Mouse (Mus musculus) hindbrain, postnatal 0 days (tissue): ENCODE results near the gene Kif6. TPM values are rescaled to one million over a fixed set of nuclear protein-coding genes. Genes with fewer than 3 reads are reported as not detected.

Experiments used
- ATAC-seq: fragments of 200-750 bp; cut with Nextera tagmentation; 2 replicates; pipeline ENCODE4 v1.8.0; 2017; ENCODE audit warnings: mild to moderate bottlenecking, moderate TSS enrichment, moderate library complexity
- DNase-seq: peaks from one replicate; pipeline ENCODE4 v3.0.0-alpha.2; 2015; ENCODE audit warnings: low spot score
- H3K27ac ChIP-seq: fragments of 300-500 bp; sonication (generic); 2 replicates; pipeline ENCODE4 v1.5.1; 2014; ENCODE audit warnings: mild to moderate bottlenecking
- H3K27me3 ChIP-seq: fragments of 300-500 bp; sonication (generic); 2 replicates; pipeline ENCODE4 v1.6.1; 2014; ENCODE audit warnings: low read length, mixed read lengths; ENCODE audit not compliant: insufficient read depth
- H3K36me3 ChIP-seq: fragments of 300-500 bp; sonication (generic); 2 replicates; pipeline ENCODE4 v1.6.1; 2014; ENCODE audit warnings: low read length, mixed read lengths; ENCODE audit not compliant: insufficient read depth
- H3K4me1 ChIP-seq: fragments of 300-500 bp; sonication (generic); 2 replicates; pipeline ENCODE4 v1.6.1; 2014; ENCODE audit warnings: antibody characterized with exemption, low read length, mixed read lengths; ENCODE audit not compliant: insufficient read depth
- H3K4me2 ChIP-seq: fragments of 300-500 bp; sonication (generic); 2 replicates; pipeline ENCODE4 v1.6.1; 2014; ENCODE audit warnings: low read depth, mild to moderate bottlenecking, low read length, moderate library complexity, mixed read lengths
- H3K4me3 ChIP-seq: fragments of 300-500 bp; sonication (generic); 2 replicates; pipeline ENCODE4 v1.5.1; 2014; ENCODE audit warnings: low read length
- H3K9ac ChIP-seq: fragments of 300-500 bp; sonication (generic); replicated peaks from 2 replicates; pipeline ENCODE4 v1.6.1; 2014; ENCODE audit warnings: mild to moderate bottlenecking, low read length, moderate library complexity, mixed read lengths
- H3K9me3 ChIP-seq: fragments of 300-500 bp; sonication (generic); 2 replicates; pipeline ENCODE4 v1.6.1; 2016; ENCODE audit warnings: low read length, mixed read lengths
- CTCF ChIP-seq: IDR thresholded peaks from 2 replicates; pipeline ENCODE4 v1.5.1; 2016; ENCODE audit warnings: antibody characterized with exemption, control low read depth, low read depth
- WGBS: fragments of 180-500 bp; shearing (Covaris S2); extraction: QIAGEN DNeasy Blood & Tissue Kit; methylation state at CpG from one replicate; pipeline ENCODE4 v1.1.7; 2014; 5-methylcytosine and 5-hydroxymethylcytosine counted together
- polyA plus RNA-seq: library from polyadenylated mRNA; unstranded; fragments of >200 nt; fragmentation: Nextera tagmentation; extraction: Ambion mirVana; gene quantifications from 2 replicates; pipeline ENCODE4 v1.2.1, GENCODE M21; 2015
- total RNA-seq: library from RNA; depleted of rRNA; stranded (reverse); fragments of >200 nt; gene quantifications from 2 replicates; pipeline ENCODE4 v1.2.3, GENCODE M21; 2014

Kif6 gene
- total and polyA plus RNA-seq, 2 experiments from 2014 or later, result 1.5 to 2.6 TPM

DNA sequence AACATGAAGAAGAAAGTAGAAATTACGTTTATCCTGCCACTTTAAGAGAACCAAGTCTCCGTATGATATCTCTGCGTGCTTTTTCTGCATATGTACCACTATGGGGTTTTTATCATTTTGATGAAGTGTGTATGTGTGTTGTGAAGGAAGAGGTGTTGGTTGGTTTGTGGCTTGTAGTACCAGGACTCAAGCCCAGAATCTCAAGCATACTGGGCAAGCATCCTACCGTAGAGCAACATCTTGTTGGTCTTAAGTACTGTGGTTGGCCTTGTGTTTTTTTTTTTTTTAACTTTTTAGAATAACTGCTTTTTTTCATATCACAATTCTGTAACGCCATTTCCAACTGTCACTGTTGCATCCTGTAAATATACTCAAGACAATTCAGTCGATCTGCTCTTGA is 277.5 kb downstream of the Kif6 start:
- Histone ChIP-seq H3K4me2 (no peak overlapping the region), H3K27me3 (no peaks in the 10 kb centered on the region), H3K4me3 (no peak overlapping the region), H3K4me1 (no peaks in the 10 kb centered on the region), H3K36me3 (no peaks in the 10 kb centered on the region), H3K9me3 (no peaks in the 10 kb centered on the region), H3K27ac (no peak overlapping the region), H3K9ac (no peak overlapping the region)
- no peak for DNase-seq
- ATAC-seq, result no peak
- no peak for TF ChIP-seq CTCF
- 90% methylated on average over 6 of the region's 6 CpGs for WGBS

- no peak for TF ChIP-seq CTCF
- Histone ChIP-seq H3K27me3 (no peaks in the 10 kb centered on the region), H3K4me1 (no peaks in the 10 kb centered on the region), H3K36me3 (no peaks in the 10 kb centered on the region), H3K9ac (no peak overlapping the region), H3K27ac (no peak overlapping the region), H3K4me2 (no peak overlapping the region), H3K4me3 (no peak overlapping the region), H3K9me3 (no peaks in the 10 kb centered on the region)
- DNase-seq (no peak), ATAC-seq (no peak)
- 79% methylated on average over 6 of the region's 6 CpGs for WGBS
Measured at GRCm38 (mm10) chr17:49894471-49894870, 279.5 kb downstream of the Kif6 start.

- no peak overlapping the region for H3K4me2 ChIP-seq
- H3K27ac ChIP-seq, result no peak overlapping the region
- no peak overlapping the region for H3K4me3 ChIP-seq
- peak; percentile 70 for ATAC-seq
- no peak overlapping the region for H3K9ac ChIP-seq
- TF ChIP-seq CTCF, result peak; percentile 98
- no peaks in the 10 kb centered on the region for H3K27me3 ChIP-seq
- H3K36me3 ChIP-seq, result no peaks in the 10 kb centered on the region
- no peaks in the 10 kb centered on the region for H3K9me3 ChIP-seq
- no peaks in the 10 kb centered on the region for H3K4me1 ChIP-seq
- WGBS, result 8% methylated on average over 7 of the region's 7 CpGs
- peak; percentile 90 for DNase-seq
Measured at GRCm38 (mm10) chr17:49898849-49899331, 284.0 kb downstream of the Kif6 start.

DNA sequence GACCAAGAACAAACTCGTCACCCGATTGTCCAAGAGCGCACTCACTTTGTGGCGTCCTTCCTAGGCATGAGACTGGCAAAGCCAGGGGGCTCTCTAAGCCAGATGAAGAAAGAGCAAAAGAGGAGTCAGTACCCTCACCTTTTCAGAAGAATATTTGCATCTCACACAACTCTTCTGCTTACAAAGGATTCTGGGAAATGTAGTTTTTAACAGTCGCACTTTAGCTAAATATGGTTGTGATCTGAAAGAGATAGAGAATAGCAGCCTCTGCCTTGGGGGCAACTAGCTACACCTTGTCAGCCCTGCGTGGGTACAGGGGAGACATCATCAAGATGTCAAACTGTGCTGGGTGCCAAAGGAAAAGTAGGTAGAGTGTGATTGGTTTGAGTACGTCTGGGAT is 287.7 kb downstream of the Kif6 start:
- no peaks in the 10 kb centered on the region for H3K36me3 ChIP-seq
- 87% methylated on average over 7 of the region's 7 CpGs for WGBS
- no peaks in the 10 kb centered on the region for H3K27me3 ChIP-seq
- ATAC-seq (no peak), DNase-seq (no peak)
- H3K27ac ChIP-seq, result no peak overlapping the region
- no peak overlapping the region for H3K4me2 ChIP-seq
- no peak overlapping the region for H3K4me3 ChIP-seq
- no peaks in the 10 kb centered on the region for H3K4me1 ChIP-seq
- H3K9me3 ChIP-seq, result no peaks in the 10 kb centered on the region
- no peak for TF ChIP-seq CTCF
- no peak overlapping the region for H3K9ac ChIP-seq

DNA sequence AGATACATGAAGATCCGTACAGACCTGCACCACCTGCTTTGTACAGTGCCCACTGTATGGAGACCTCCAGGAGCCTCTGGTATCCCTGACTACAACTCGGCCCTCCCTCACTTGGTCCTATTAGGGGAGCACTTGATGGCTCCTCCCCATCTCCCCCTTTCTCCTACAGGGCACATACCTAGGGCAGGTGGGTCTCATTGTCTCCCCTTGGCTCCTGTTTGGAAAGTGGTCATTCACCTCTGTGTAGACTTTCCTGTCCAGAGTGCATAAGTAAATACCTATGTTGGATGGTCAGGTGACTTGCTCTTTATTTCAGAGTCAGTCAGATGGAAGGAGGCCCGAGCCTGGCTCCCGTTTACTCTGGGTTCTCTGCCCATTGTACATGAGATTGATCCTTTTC is 308.5 kb downstream of the Kif6 start:
- no peak for DNase-seq
- H3K27ac ChIP-seq, result no peak overlapping the region
- no peak overlapping the region for H3K4me2 ChIP-seq
- no peaks in the 10 kb centered on the region for H3K9me3 ChIP-seq
- no peak for ATAC-seq
- no peak overlapping the region for H3K4me3 ChIP-seq
- H3K27me3 ChIP-seq, result no peaks in the 10 kb centered on the region
- no peak overlapping the region for H3K9ac ChIP-seq
- no peak for TF ChIP-seq CTCF
- no peaks in the 10 kb centered on the region for H3K36me3 ChIP-seq
- H3K4me1 ChIP-seq, result no peaks in the 10 kb centered on the region
- 75% methylated on average over 4 of the region's 4 CpGs for WGBS

DNA sequence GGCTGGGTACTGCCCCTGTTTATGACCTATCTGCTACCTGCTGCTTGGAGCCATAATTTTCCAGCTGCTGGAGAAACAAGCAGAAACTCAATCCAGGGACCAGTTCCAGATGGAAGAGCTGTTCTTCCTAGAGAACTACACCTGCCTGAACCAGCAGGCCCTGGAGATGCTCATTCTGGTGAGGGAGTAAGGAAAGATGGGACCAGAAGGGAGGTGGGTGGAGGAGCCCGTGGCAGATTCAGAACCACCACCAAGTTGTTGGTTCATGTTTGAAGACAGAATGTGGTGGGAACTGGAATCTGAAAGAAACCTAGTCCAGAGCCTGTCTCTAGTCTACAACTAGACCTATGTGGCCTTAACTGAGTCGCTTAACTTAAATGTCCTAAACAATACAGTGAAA is 312.7 kb downstream of the Kif6 start:
- H3K36me3 ChIP-seq, result no peaks in the 10 kb centered on the region
- no peak for TF ChIP-seq CTCF
- DNase-seq (no peak), ATAC-seq (no peak)
- no peaks in the 10 kb centered on the region for H3K27me3 ChIP-seq
- no peak overlapping the region for H3K27ac ChIP-seq
- no peaks in the 10 kb centered on the region for H3K4me1 ChIP-seq
- no peak overlapping the region for H3K4me2 ChIP-seq
- H3K9ac ChIP-seq, result no peak overlapping the region
- WGBS, result 81% methylated on average over 2 of the region's 2 CpGs
- H3K4me3 ChIP-seq, result no peak overlapping the region
- no peaks in the 10 kb centered on the region for H3K9me3 ChIP-seq

- no peaks in the 10 kb centered on the region for H3K36me3 ChIP-seq
- H3K4me2 ChIP-seq, result no peak overlapping the region
- ATAC-seq (no peak), DNase-seq (no peak)
- H3K27ac ChIP-seq, result no peak overlapping the region
- H3K9ac ChIP-seq, result no peak overlapping the region
- WGBS, result 77% methylated on average over 3 of the region's 3 CpGs
- H3K4me1 ChIP-seq, result no peaks in the 10 kb centered on the region
- no peaks in the 10 kb centered on the region for H3K9me3 ChIP-seq
- H3K27me3 ChIP-seq, result no peaks in the 10 kb centered on the region
- H3K4me3 ChIP-seq, result no peak overlapping the region
- TF ChIP-seq CTCF, result no peak
Measured at GRCm38 (mm10) chr17:49933806-49934205, 318.9 kb downstream of the Kif6 start.
